Mouse (Mus musculus): ENCODE results near the gene Smyd3.

GRCm38 (mm10) chr1:179250388-179250787 is 267.5 kb downstream of the Smyd3 start:
- no peak for TF ChIP-seq CTCF (IDR thresholded peaks at IDR 0.05; ENCODE audit: low read depth, low read length)
- no peak for TF ChIP-seq POLR2AphosphoS5 (IDR thresholded peaks at IDR 0.05; ENCODE audit: insufficient replicate concordance, low read depth, low read length)
- no peak for TF ChIP-seq GATA1 (IDR thresholded peaks at IDR 0.05; ENCODE audit: borderline replicate concordance, low read length)
- no peak for TF ChIP-seq TAL1 (conservative IDR thresholded peaks at IDR 0.05; ENCODE audit: low read depth, low read length)
- no peak for TF ChIP-seq GATA2 (IDR thresholded peaks at IDR 0.05; ENCODE audit: borderline replicate concordance, low read depth, low read length)

All from G1E (cell line).